Mouse (Mus musculus) olfactory bulb, adult 2 months (tissue): ENCODE results near the gene 6820408C15Rik.

Experiments
- CTCF ChIP-seq: fragments of 200-500 bp; IDR thresholded peaks from 2 replicates; pipeline ENCODE4 v1.5.1; 2012; ENCODE audit warnings: low read depth, mild to moderate bottlenecking, low read length, moderate library complexity; ENCODE audit not compliant: insufficient read depth
- POLR2A ChIP-seq: fragments of 200-500 bp; IDR thresholded peaks from 2 replicates; pipeline ENCODE4 v1.6.1; 2012; ENCODE audit warnings: mild to moderate bottlenecking, low read depth, low read length, moderate library complexity; ENCODE audit not compliant: insufficient read depth

DNA sequence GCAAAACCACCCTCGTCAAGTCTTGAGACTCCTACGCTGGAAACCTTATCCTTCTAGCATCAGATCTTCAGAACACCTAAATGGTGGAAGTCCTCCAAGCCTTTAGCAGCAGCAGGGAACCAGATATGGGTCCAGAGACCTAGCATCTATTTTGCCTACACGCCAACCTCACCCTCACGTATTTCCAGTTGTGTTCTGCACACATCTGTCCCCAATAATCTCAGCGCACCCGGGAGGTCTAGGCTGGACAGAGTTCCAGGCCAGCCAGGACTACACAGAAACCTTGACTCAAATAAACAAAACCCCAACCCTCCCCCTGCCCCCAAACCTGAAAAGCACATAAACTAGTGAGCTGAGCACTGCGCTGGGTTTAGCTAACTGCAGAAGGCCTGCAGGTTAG, 3.9 kb upstream of the 6820408C15Rik start:
- no peak for TF ChIP-seq POLR2A
- no peak for TF ChIP-seq CTCF
